Mouse (Mus musculus) kidney, postnatal 10 days (tissue): ENCODE measurements around the gene Tmem184c.
A peak's percentile ranks its signal among the peaks of the same experiment; 100 is the strongest.

Experiments
- DNase-seq: peaks from one replicate; pipeline ENCODE4 v3.0.0; 2021; ENCODE audit warnings: mixed read lengths

Gene Tmem184c

GRCm38 (mm10) chr8:77610374-77610969, at the start of gene Tmem184c:
Gene Tmem184c, minus strand, starts transcription at chr8:77610698.
- DNase-seq, result peak; percentile 98

GRCm38 (mm10) chr8:77659534-77660080, 49.1 kb upstream of the Tmem184c start:
- no peak for DNase-seq

- DNase-seq, result no peak
Observed at GRCm38 (mm10) chr8:77658356-77658755, 47.9 kb upstream of the Tmem184c start.

- peak; percentile 22 for DNase-seq
Observed at GRCm38 (mm10) chr8:77650646-77651190, 40.2 kb upstream of the Tmem184c start.

GRCm38 (mm10) chr8:77640093-77640839, 29.8 kb upstream of the Tmem184c start:
- no peak for DNase-seq

GRCm38 (mm10) chr8:77637593-77637992, 27.1 kb upstream of the Tmem184c start:
- no peak for DNase-seq

- no peak for DNase-seq
Observed at GRCm38 (mm10) chr8:77634035-77634434, 23.5 kb upstream of the Tmem184c start.

- DNase-seq, result no peak
Observed at GRCm38 (mm10) chr8:77633211-77633610, 22.7 kb upstream of the Tmem184c start.

GRCm38 (mm10) chr8:77630691-77631090, 20.2 kb upstream of the Tmem184c start:
- peak; percentile 16 for DNase-seq

GRCm38 (mm10) chr8:77629858-77630537, 19.5 kb upstream of the Tmem184c start:
- DNase-seq, result peak; percentile 91

- DNase-seq, result no peak
Observed at GRCm38 (mm10) chr8:77623677-77624209, 13.2 kb upstream of the Tmem184c start.

- DNase-seq, result peak; percentile 77
Observed at GRCm38 (mm10) chr8:77617916-77618315, 7.4 kb upstream of the Tmem184c start.

- no peak for DNase-seq
Observed at GRCm38 (mm10) chr8:77609621-77610020, 877 bp downstream of the Tmem184c start.

GRCm38 (mm10) chr8:77584174-77584573, 26.3 kb downstream of the Tmem184c start:
- no peak for DNase-seq

- DNase-seq, result no peak
Observed at GRCm38 (mm10) chr8:77577674-77578073, 32.8 kb downstream of the Tmem184c start.

GRCm38 (mm10) chr8:77574229-77574628, 36.3 kb downstream of the Tmem184c start:
- no peak for DNase-seq

GRCm38 (mm10) chr8:77561441-77561840, 49.1 kb downstream of the Tmem184c start:
- no peak for DNase-seq

GRCm38 (mm10) chr8:77552491-77552890, 58.0 kb downstream of the Tmem184c start:
- no peak for DNase-seq

- peak; percentile 48 for DNase-seq
Observed at GRCm38 (mm10) chr8:77549881-77550580, 60.5 kb downstream of the Tmem184c start.

GRCm38 (mm10) chr8:77549121-77549706, 61.3 kb downstream of the Tmem184c start, which contains the start of gene Prmt9:
Gene Prmt9, plus strand, starts transcription at chr8:77549397.
- peak; percentile 97 for DNase-seq
